Mouse (Mus musculus) bone marrow, adult 2 months (tissue): Measurements from ENCODE around the gene Rnase2a.
"Not testable (repeated sequence)": the region's sequence is repeated elsewhere in the genome, so short reads cannot be mapped to it uniquely, and the experiment has no call there.

Source experiments
- CTCF ChIP-seq: fragments of 200-500 bp; IDR thresholded peaks from 2 replicates; pipeline ENCODE4 v1.5.1; 2011; ENCODE audit warnings: low read length, control low read depth; ENCODE audit not compliant: control insufficient read depth, insufficient read depth
- POLR2A ChIP-seq: fragments of 200-500 bp; IDR thresholded peaks from 2 replicates; pipeline ENCODE4 v1.6.1; 2011; ENCODE audit warnings: low read depth, mild to moderate bottlenecking, control low read depth, low read length, borderline replicate concordance; ENCODE audit not compliant: control insufficient read depth

GRCm38 (mm10) chr14:51229657-51230056, 26.3 kb downstream of the Rnase2a start:
- not testable (repeated sequence) for TF ChIP-seq CTCF, POLR2A
